Mouse (Mus musculus) lung, postnatal 0 days (tissue): ENCODE data around the gene 4931408C20Rik.

ENCODE experiments used
- CTCF ChIP-seq: IDR thresholded peaks from 2 replicates; pipeline ENCODE4 v1.5.1; 2016; ENCODE audit warnings: antibody characterized with exemption, mild to moderate bottlenecking
- EP300 ChIP-seq: IDR thresholded peaks from 2 replicates; pipeline ENCODE4 v1.6.1; 2016; ENCODE audit warnings: antibody characterized with exemption, mild to moderate bottlenecking, control low read depth

- TF ChIP-seq EP300: no peak
- no peak for TF ChIP-seq CTCF
Observed at GRCm38 (mm10) chr1:26685383-26685782, 1.9 kb downstream of the 4931408C20Rik start.
